Mouse (Mus musculus) heart, embryonic 10.5 days (tissue): Measurements from ENCODE around the gene Adcy1. TPM values are rescaled to one million over a fixed set of nuclear protein-coding genes. Genes with fewer than 3 reads are reported as not detected.
"Not testable (repeated sequence)": the region's sequence is repeated elsewhere in the genome, so short reads cannot be mapped to it uniquely, and the experiment has no call there.

Source experiments
- DNase-seq: peaks from one replicate; pipeline ENCODE4 v3.0.0-alpha.2; 2017; ENCODE audit warnings: low spot score
- H3K27ac ChIP-seq: fragments of 300-500 bp; sonication (generic); 2 replicates; pipeline ENCODE4 v1.5.1; 2016; ENCODE audit warnings: mild to moderate bottlenecking
- H3K27me3 ChIP-seq: fragments of 300-500 bp; sonication (generic); 2 replicates; pipeline ENCODE4 v1.6.1; 2016; ENCODE audit warnings: mild to moderate bottlenecking; ENCODE audit not compliant: poor library complexity, insufficient read depth, severe bottlenecking
- H3K36me3 ChIP-seq: fragments of 300-500 bp; sonication (generic); 2 replicates; pipeline ENCODE4 v1.6.1; 2016; ENCODE audit warnings: mild to moderate bottlenecking, moderate library complexity
- H3K4me1 ChIP-seq: fragments of 300-500 bp; sonication (generic); 2 replicates; pipeline ENCODE4 v1.6.1; 2016; ENCODE audit warnings: mild to moderate bottlenecking
- H3K4me3 ChIP-seq: fragments of 300-500 bp; sonication (generic); 2 replicates; pipeline ENCODE4 v1.5.1; 2016; ENCODE audit warnings: mild to moderate bottlenecking, moderate library complexity
- H3K9me3 ChIP-seq: fragments of 300-500 bp; sonication (generic); 2 replicates; pipeline ENCODE4 v1.6.1; 2016; ENCODE audit warnings: mild to moderate bottlenecking, moderate library complexity
- WGBS: fragments of 180-500 bp; shearing (Covaris S2); methylation state at CpG from one replicate; pipeline ENCODE4 v1.1.7; 2016; 5-methylcytosine and 5-hydroxymethylcytosine counted together
- polyA plus RNA-seq: library from polyadenylated mRNA; unstranded; fragments of >200 nt; fragmentation: Nextera tagmentation; extraction: Ambion mirVana; gene quantifications from 2 replicates; pipeline ENCODE4 v1.2.1, GENCODE M21; 2016

Gene Adcy1
- polyA plus RNA-seq, 1 experiment from 2014 or later = 2.0 TPM

GRCm38 (mm10) chr11:7215703-7216102 is 152.4 kb downstream of the Adcy1 start:
- Histone ChIP-seq H3K27ac (no peak overlapping the region), H3K36me3 (no peaks in the 10 kb centered on the region), H3K9me3 (no peaks in the 10 kb centered on the region), H3K4me1 (peaks cover 14% of the 10 kb centered on the region), H3K27me3 (peaks cover 38% of the 10 kb centered on the region), H3K4me3 (no peak overlapping the region)
- 13% methylated on average over 8 of the region's 8 CpGs for WGBS
- no peak for DNase-seq

- H3K4me1 ChIP-seq, H3K27me3 ChIP-seq, H3K27ac ChIP-seq, H3K4me3 ChIP-seq, H3K36me3 ChIP-seq, H3K9me3 ChIP-seq: not testable (repeated sequence)
- DNase-seq = peak; percentile 25
- 78% methylated on average over 8 of the region's 8 CpGs for WGBS
Observed at GRCm38 (mm10) chr11:7221826-7222225, 158.5 kb downstream of the Adcy1 start.

- H3K9me3 ChIP-seq = no peaks in the 10 kb centered on the region
- peak; percentile 25 for DNase-seq
- no peak overlapping the region for H3K4me3 ChIP-seq
- H3K27me3 ChIP-seq = no peaks in the 10 kb centered on the region
- no peaks in the 10 kb centered on the region; the same call in 1 of the 2 replicates for H3K4me1 ChIP-seq
- H3K36me3 ChIP-seq = no peaks in the 10 kb centered on the region
- no peak overlapping the region for H3K27ac ChIP-seq
- WGBS = 70% methylated on average over 2 of the region's 2 CpGs
Observed at GRCm38 (mm10) chr11:7226200-7226599, 162.9 kb downstream of the Adcy1 start.

- DNase-seq = peak; percentile 58
- Histone ChIP-seq H3K9me3 (no peaks in the 10 kb centered on the region), H3K4me3 (no peak overlapping the region), H3K27ac (no peak overlapping the region), H3K36me3 (no peaks in the 10 kb centered on the region), H3K4me1 (no peaks in the 10 kb centered on the region; the same call in 1 of the 2 replicates), H3K27me3 (no peaks in the 10 kb centered on the region)
- 80% methylated on average over 7 of the region's 7 CpGs for WGBS
Observed at GRCm38 (mm10) chr11:7226810-7227550, 163.7 kb downstream of the Adcy1 start.

GRCm38 (mm10) chr11:7228107-7228506 is 164.8 kb downstream of the Adcy1 start:
- Histone ChIP-seq H3K9me3 (no peaks in the 10 kb centered on the region), H3K27me3 (no peaks in the 10 kb centered on the region), H3K4me3 (no peak overlapping the region), H3K27ac (no peak overlapping the region), H3K36me3 (no peaks in the 10 kb centered on the region), H3K4me1 (no peaks in the 10 kb centered on the region; the same call in 1 of the 2 replicates)
- 74% methylated on average over 4 of the region's 4 CpGs for WGBS
- DNase-seq = peak; percentile 67

Other genes starting within 250 kb of the Adcy1 start
- not detected in 2 replicates for gene Gm11983, start 225.8 kb upstream of the Adcy1 start, polyA plus RNA-seq
- 0.21 TPM in 1 of 2 replicates, not detected in the other for gene Gm11985, start 125.1 kb downstream of the Adcy1 start, polyA plus RNA-seq
- 0.15 and 4.3 TPM in 2 replicates for gene Igfbp1, start 134.3 kb downstream of the Adcy1 start, polyA plus RNA-seq
- 15.7 and 25.9 TPM in 2 replicates for gene Igfbp3, start 150.4 kb downstream of the Adcy1 start, polyA plus RNA-seq